Mouse (Mus musculus) activated CD4-positive, CD25-positive, alpha-beta regulatory T cell (primary cell): Measurements from ENCODE around the gene Bcas3. TPM values are rescaled to one million over a fixed set of nuclear protein-coding genes. Genes with fewer than 3 reads are reported as not detected.

Experiments
- polyA plus RNA-seq, 2 experiments: library from polyadenylated mRNA; unstranded; fragments of 100-300 nt; shearing (Covaris generic); gene quantifications; one replicate each; pipeline ENCODE4 v1.2.1; 2017

Bcas3 gene
- 10 to 100 TPM; 47.3 to 57.3 TPM for polyA plus RNA-seq

GRCm38 (mm10) chr11:85352539-85353380 is at the start of gene Bcas3:
Gene Bcas3, plus strand, starts transcription at chr11:85353167.

GRCm38 (mm10) chr11:85310713-85311574 is 42.0 kb upstream of the Bcas3 start, which contains the start of gene Ppm1d:
Gene Ppm1d, plus strand, starts transcription at chr11:85311244.

GRCm38 (mm10) chr11:85832231-85832924 is 479.4 kb downstream of the Bcas3 start, which contains the start of gene Tbx2:
Gene Tbx2, plus strand, starts transcription at chr11:85832551.

GRCm38 (mm10) chr11:85850233-85850632 is 497.3 kb downstream of the Bcas3 start, which contains the start of gene Gm11444:
Gene Gm11444, minus strand, starts transcription at chr11:85850333.

Other genes starting within 250 kb of the Bcas3 start
- gene Usp32, start 213.0 kb upstream of the Bcas3 start, polyA plus RNA-seq = 10 to 100 TPM; 10.7 to 11.4 TPM
- gene 1700125H20Rik, start 182.8 kb upstream of the Bcas3 start, polyA plus RNA-seq = under 1 TPM in 1 of 2 experiments, not detected in 1; 0.36 TPM
- 10 to 100 TPM; 26.2 to 29.4 TPM for gene Appbp2, start 118.0 kb upstream of the Bcas3 start, polyA plus RNA-seq
- gene Ppm1d, start 41.9 kb upstream of the Bcas3 start, polyA plus RNA-seq = 10 to 100 TPM; 29.1 to 31.3 TPM